In genomic region chr6:8353461-8353860, GRCm38 (mm10) we compare ENCODE assay signal across 14 mouse cellular contexts.
A peak's percentile ranks its signal among the peaks of the same experiment; 100 is the strongest.
DNase-seq lines count a peak whose midpoint lies in the region; ATAC-seq and TF ChIP-seq lines count a peak whose summit lies in the region.
"Had no signal": no experiment of that assay in that cellular context is flagged by ENCODE, and none has a peak within 500 bp of the region (broad histone marks: within the 10 kb centered on the region; RNA-seq: fewer than 3 reads in every experiment).

No protein-coding gene starts in this region.

- no peak overlapping the region for H3K9ac ChIP-seq in hindbrain, embryonic 14.5 days
- H3K9ac ChIP-seq in midbrain, postnatal 0 days (replicated peaks; ENCODE audit: low read length, poor library complexity, severe bottlenecking) = peak overlapping the region; percentile 39
- H3K9ac ChIP-seq: embryonic facial prominence, embryonic 15.5 days; liver, embryonic 13.5 days had no signal

- peaks cover 19% of the 10 kb centered on the region for H3K4me1 ChIP-seq in hindbrain, embryonic 14.5 days (replicated peaks; ENCODE audit: control insufficient read depth, insufficient read depth, low read length)
- peaks cover 14% of the 10 kb centered on the region; the same call in 1 of the 2 replicates for H3K4me1 ChIP-seq in midbrain, postnatal 0 days (ENCODE audit: insufficient read depth, low read length)

- peak overlapping the region; percentile 45 for H3K4me2 ChIP-seq in hindbrain, embryonic 14.5 days (replicated peaks)
- H3K4me2 ChIP-seq in midbrain, postnatal 0 days (ENCODE audit: low read depth, low read length, poor library complexity, severe bottlenecking) = no peak overlapping the region
- H3K4me2 ChIP-seq: liver, embryonic 13.5 days had no signal

- peak; percentile 69 for ATAC-seq in frontal cortex, adult (ENCODE audit: low TSS enrichment)
- ATAC-seq in hindbrain, embryonic 14.5 days (ENCODE audit: low FRiP score) = no peak; the same call in 1 of the 2 replicates
- no peak for ATAC-seq in midbrain, postnatal 0 days (ENCODE audit: low FRiP score)
- ATAC-seq: intestine, postnatal 0 days had no signal

- no peak for DNase-seq in frontal cortex, postnatal 36 days (ENCODE audit: low spot score in 2 of 2)
- DNase-seq in R1 (ENCODE audit: low read depth, low spot score) = peak; percentile 74
- no peak for DNase-seq in hindbrain, embryonic 14.5 days (ENCODE audit: low spot score)
- DNase-seq in midbrain, postnatal 0 days (ENCODE audit: low spot score) = no peak
- DNase-seq in heart, adult 18-20 months = no peak
- no peak for DNase-seq in ovary, postnatal 10 days (ENCODE audit: low spot score)
- DNase-seq in left cerebral cortex, adult 8-10 months (ENCODE audit: low spot score in 2 of 2) = no peak
- DNase-seq: cerebellum, adult 9-11 months; liver, embryonic 13.5 days; lung, postnatal 14 days had no signal

- no peaks in the 10 kb centered on the region for H3K9me3 ChIP-seq in hindbrain, embryonic 14.5 days (ENCODE audit: control insufficient read depth, low read length)
- H3K9me3 ChIP-seq in midbrain, postnatal 0 days (ENCODE audit: low read length) = no peaks in the 10 kb centered on the region
- H3K9me3 ChIP-seq: embryonic facial prominence, embryonic 15.5 days; liver, embryonic 13.5 days had no signal

- 45% methylated on average over 4 of the region's 4 CpGs for WGBS in hindbrain, embryonic 14.5 days
- WGBS in midbrain, postnatal 0 days = 22% methylated on average over 4 of the region's 4 CpGs

- no peak for TF ChIP-seq CTCF in midbrain, postnatal 0 days (IDR thresholded peaks at IDR 0.05)

- no peak overlapping the region for H3K4me3 ChIP-seq in hindbrain, embryonic 14.5 days (replicated peaks; ENCODE audit: low read length)
- no peak overlapping the region for H3K4me3 ChIP-seq in midbrain, postnatal 0 days (ENCODE audit: low read depth, low read length)
- H3K4me3 ChIP-seq: embryonic facial prominence, embryonic 15.5 days; left cerebral cortex, adult 2 months; liver, embryonic 13.5 days had no signal

- no peaks in the 10 kb centered on the region for H3K36me3 ChIP-seq in hindbrain, embryonic 14.5 days (replicated peaks; ENCODE audit: control insufficient read depth, insufficient read depth)
- no peaks in the 10 kb centered on the region for H3K36me3 ChIP-seq in midbrain, postnatal 0 days (ENCODE audit: insufficient read depth, low read length)
- H3K36me3 ChIP-seq: embryonic facial prominence, embryonic 15.5 days; liver, embryonic 13.5 days had no signal

- H3K27me3 ChIP-seq in hindbrain, embryonic 14.5 days (ENCODE audit: control insufficient read depth, insufficient read depth, low read length) = no peaks in the 10 kb centered on the region
- H3K27me3 ChIP-seq in midbrain, postnatal 0 days (ENCODE audit: insufficient read depth, low read length) = no peaks in the 10 kb centered on the region
- H3K27me3 ChIP-seq: embryonic facial prominence, embryonic 15.5 days; liver, embryonic 13.5 days had no signal

- no peak overlapping the region; the same call in 1 of the 2 replicates for H3K27ac ChIP-seq in hindbrain, embryonic 14.5 days
- no peak overlapping the region for H3K27ac ChIP-seq in midbrain, postnatal 0 days (ENCODE audit: low read depth, low read length)
- H3K27ac ChIP-seq: embryonic facial prominence, embryonic 15.5 days; liver, embryonic 13.5 days had no signal
